Mouse (Mus musculus): Measurements from ENCODE around the gene Adcy9.
A peak's percentile ranks its signal among the peaks of the same experiment; 100 is the strongest.
"Not testable (repeated sequence)": the region's sequence is repeated elsewhere in the genome, so short reads cannot be mapped to it uniquely, and the experiment has no call there.

The Adcy9 gene

DNA sequence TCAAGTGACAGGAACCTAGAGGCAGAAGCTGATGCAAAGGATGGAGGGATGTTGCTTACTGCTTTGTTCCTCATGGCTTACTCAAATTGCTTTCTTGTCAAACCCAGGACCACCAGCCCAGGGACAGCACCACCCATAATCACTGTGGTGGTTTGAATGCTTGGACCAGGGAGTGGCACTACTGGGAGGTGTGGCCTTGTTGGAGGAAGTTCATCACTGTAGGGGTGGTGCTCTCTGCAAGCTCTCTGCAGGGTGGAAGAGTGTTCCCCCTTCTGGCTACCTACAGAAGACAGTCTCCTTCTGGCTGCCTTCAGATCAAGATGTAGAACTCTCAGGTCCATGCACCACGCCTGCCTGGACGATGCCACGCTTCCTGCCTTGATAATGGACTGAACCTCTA is 148.0 kb downstream of the Adcy9 start:
- DNase-seq (ENCODE audit: low spot score in 2 of 2), result peak in 1 of 2 experiments; percentile 19

DNA sequence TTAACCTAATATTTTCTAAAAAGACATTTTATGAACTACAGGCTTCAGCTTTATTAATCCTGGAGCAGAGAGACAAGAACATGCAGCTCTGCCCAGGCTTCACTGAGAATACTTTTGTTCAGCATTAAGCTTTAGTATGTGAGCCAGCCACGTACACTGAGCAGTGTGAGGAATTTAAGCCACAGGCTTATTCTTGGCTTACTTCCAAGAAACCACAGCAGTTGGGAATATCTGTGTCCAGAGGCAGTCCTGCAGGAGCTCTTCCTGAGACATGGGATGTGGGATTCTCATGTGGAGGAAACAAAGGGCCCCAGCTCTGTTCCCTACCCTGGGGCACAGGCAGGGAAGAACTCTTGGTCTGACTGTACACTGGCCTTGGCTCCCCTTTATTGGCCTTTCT is 149.4 kb downstream of the Adcy9 start:
- no peak for DNase-seq (ENCODE audit: low spot score in 2 of 2)

DNA sequence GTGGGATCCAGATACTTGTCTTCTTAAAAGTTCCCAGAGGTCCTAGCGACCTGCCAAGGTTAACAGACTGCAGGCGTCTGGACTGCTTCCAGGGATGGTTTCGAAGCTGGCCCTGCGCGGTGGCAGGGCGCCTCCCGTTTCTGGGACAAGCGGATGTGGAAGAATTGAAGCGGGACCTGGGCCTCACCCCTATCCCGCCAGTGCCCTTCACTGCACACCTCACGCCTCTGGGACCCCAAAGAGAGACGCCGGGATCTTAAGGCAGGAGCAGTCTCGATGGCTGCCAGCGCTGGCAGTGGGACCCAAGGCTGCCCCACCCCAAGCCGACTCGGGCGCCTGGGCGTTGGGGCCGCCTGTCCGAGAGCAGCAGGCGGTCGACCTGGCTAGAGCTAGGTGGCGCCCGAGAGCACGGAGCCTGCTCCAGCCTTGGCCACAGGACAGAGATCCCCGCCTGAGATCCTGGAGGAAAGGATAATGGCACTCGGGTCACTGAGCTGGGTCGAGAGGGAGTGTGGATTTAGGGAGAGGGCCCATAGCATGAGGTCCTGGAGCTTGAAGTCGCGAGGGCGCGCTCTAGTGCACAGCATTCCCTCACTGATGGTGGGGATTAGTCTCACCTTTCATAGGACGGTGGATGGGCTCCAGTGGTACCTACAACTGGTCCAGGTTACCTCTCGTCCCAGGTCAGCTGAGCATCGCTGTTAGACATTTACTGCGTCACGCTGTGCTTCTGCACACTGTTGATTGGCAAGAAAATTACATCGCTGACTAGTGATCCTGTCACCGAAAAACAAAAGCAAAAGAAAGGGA is 152.2 kb downstream of the Adcy9 start:
- peak; percentile 56 to 82 for DNase-seq (ENCODE audit: low spot score in 2 of 2)

DNA sequence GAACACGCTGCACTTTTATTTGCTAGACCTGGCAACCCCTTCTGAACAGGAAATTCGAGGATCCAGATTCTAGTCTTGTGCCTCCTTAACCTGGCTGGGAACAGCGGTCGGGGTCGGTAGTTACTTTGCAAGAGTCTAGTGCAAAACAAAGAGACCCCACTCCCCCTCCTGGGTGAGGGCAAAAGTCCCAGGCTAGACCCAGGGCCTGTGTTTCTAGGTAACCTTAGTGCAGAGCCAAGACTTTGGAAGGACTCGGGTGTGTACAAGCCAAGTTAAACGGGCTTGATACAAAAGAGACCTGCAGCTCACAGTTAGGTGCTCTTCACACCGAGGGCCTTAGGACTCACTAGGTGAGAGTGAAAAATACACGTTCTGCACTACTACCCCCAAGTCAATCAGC is 152.8 kb downstream of the Adcy9 start:
- no peak for DNase-seq (ENCODE audit: low spot score in 2 of 2)

DNA sequence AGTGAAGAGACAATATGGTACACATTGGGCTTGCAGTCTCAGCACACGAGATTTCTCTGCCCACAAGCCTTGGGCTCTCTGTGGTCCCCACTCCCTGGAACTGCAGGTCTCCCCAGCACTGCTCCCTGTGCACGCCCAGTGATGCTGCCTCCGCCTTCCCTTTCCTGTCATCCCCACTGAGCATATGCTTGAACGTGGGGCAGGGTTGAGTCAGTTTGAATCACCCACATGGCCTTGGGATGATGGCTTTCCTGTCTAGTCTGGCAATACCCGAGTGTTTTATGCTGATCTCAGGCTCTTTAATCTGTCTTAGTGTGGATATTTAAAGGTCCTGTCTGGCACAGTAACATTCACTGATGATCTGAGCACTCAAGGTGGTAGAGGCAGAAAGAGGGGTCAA is 154.9 kb downstream of the Adcy9 start:
- no peak for DNase-seq (ENCODE audit: low spot score in 2 of 2)

DNA sequence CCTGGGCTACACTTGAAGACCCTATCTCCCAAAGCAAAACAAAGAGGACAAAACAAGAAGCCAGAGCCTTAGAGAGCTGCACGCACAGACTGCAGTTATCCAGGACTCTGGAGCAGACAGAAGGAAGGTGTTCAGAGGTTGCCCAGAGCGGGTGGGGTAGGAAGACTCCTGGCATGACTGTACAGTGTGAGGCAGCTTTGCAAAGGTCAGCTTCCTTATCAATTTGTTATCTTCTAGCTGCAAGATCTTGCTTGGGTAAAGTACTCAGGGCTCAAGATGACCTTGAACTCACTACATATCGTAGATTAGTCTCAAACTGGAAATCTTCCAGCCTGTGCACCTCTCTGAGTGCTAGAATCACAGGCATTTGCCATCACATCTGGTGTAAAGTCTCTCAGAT is 156.8 kb downstream of the Adcy9 start:
- DNase-seq (ENCODE audit: low spot score in 2 of 2), result no peak

DNA sequence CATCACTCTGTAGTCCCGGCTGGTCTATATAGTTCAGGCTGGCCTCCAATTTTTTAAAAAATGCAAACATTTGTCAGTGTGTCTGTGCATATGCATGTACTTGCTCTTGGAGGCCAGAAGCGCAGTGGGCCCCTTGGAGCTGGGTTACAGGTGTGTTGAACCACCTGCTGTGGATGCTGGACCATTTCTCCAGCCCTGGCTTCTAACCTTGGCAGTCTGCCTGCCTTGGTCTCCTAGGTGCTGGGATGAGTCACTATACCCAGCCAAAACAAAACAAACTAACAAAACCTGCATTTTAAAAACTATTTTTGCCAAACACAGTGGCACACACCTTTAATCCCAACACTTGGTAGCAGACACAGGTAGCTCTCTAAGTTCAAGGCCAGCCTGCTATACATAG is 162.8 kb downstream of the Adcy9 start:
- DNase-seq (ENCODE audit: low spot score in 2 of 2), result no peak

DNA sequence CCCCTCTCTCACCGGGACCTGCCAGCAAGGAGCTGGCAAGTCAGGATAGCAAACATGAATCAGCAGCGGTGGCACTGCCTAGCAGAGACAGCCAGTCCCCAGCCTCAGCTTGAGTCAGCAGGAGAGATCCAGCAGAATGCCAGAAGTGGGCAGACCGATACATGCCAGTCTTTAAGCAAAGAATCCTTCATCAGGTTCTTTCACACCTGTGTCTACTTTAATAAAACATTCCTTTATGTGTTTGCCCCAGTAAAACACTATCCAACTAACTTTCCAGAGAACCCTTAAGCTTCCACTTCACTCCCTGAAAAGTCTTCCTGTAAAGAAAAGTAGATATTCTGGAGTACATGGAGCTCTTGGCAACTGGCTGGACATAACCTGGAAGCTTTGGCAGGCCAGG is 171.5 kb downstream of the Adcy9 start:
- no peak for DNase-seq (ENCODE audit: low spot score in 2 of 2)

DNA sequence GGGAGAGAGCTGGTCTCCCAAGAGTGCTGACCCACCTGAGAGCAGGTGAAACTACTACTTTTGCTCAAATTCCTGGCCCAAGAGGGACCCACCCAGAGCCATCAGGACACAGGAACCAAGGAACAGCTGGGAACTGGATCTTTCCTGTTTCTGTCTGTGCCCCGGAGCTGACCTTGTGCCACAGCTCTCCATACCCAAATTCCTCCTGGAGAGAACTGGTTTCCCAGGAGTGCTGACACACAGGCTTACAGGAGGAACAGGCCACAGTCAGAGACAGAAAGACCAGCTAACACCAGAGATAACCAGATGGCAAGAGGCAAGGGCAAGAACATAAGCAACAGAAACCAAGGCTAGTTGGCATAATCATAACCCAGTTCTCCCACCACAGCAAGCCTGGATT is 175.1 kb downstream of the Adcy9 start:
- DNase-seq (ENCODE audit: low spot score in 2 of 2), result not testable (repeated sequence)

All from spleen, postnatal 10 days (tissue).